Mouse (Mus musculus): ENCODE measurements around the gene Naaa.

Naaa gene

GRCm38 (mm10) chr5:92215308-92215707, 62.7 kb downstream of the Naaa start, which contains the start of gene U90926:
TSS of gene U90926 (minus strand) at chr5:92215408.
- DNase-seq (ENCODE audit: low spot score): no peak

DNA sequence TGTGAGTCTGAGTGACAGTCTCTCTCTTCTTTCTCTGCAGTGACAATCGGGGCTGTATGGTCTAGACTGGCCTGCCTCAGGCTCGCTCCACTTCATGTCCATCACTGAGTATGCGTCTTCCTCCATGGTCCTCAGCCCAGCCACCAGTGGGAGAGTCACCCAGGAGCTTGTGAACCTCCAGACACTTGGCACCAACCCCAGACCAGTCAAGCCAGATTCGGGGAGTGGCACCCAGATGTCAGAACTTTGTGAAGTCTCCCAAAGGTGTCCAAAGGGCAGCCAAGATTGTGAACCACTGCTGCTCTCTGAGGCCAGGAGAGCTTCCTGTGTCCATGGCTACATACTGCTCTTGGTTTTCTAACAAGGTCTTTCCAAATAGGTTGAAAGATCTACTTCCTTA, 65.7 kb downstream of the Naaa start:
- no peak for DNase-seq (ENCODE audit: low spot score)

DNA sequence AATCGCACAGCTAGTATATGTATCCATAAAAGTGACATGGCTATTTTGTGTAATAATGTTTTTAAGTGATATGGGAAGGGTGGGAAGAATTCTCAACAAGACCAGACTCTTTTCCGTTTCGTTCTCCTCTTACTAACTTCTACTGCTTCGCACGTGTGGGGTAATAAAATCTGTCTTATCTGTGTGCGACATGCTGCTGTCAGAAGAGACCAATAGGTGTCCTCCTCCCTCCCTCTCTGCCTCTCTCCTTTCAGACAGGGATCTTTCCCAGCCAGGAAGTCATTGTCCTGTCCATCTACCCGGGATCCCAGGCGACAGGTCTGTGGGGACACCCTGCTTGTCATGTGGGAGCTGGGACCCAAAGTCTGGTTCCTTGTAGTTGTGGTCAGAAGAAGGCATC, 67.8 kb downstream of the Naaa start:
- no peak for DNase-seq (ENCODE audit: low spot score)
